Mouse (Mus musculus) MEL (cell line): ENCODE measurements around the gene Myo9b. TPM values are rescaled to one million over a fixed set of nuclear protein-coding genes. Genes with fewer than 3 reads are reported as not detected.
A peak's percentile ranks its signal among the peaks of the same experiment; 100 is the strongest.

Experiments used
- DNase-seq: peaks from one replicate; pipeline ENCODE4 v3.0.0; 2011; ENCODE audit warnings: low read depth, low spot score
- H3K27ac ChIP-seq: 2 replicates; pipeline ENCODE4 v1.5.1; 2012; ENCODE audit warnings: low read depth, mild to moderate bottlenecking, control low read depth, low read length, moderate library complexity; ENCODE audit not compliant: control insufficient read depth
- H3K27me3 ChIP-seq, 2 experiments: fragments of 150-350 bp in 1 of 2; sonication (generic) in 1 of 2; 2 replicates each; pipeline ENCODE4 v1.6.1; 2012; ENCODE audit warnings: low read length in 2 of 2, mild to moderate bottlenecking in 2 of 2, improper control_type of control experiment in 1 of 2, moderate library complexity in 1 of 2; ENCODE audit not compliant: insufficient read depth in 2 of 2, control insufficient read depth in 1 of 2
- H3K36me3 ChIP-seq, 2 experiments: 2 replicates each; pipeline ENCODE4 v1.6.1; 2012 to 2014; ENCODE audit warnings: low read length in 2 of 2, improper control_type of control experiment in 1 of 2, inconsistent platforms in 1 of 2, mild to moderate bottlenecking in 1 of 2; ENCODE audit not compliant: insufficient read depth in 2 of 2, control insufficient read depth in 1 of 2
- H3K4me1 ChIP-seq, 2 experiments: fragments of 150-350 bp in 1 of 2; sonication (generic) in 1 of 2; 2 replicates each; pipeline ENCODE4 v1.6.1; 2012; ENCODE audit warnings: low read length in 2 of 2, improper control_type of control experiment in 1 of 2, mild to moderate bottlenecking in 1 of 2; ENCODE audit not compliant: insufficient read depth in 2 of 2, control insufficient read depth in 1 of 2
- H3K4me3 ChIP-seq, 2 experiments: fragments of 150-350 bp in 1 of 2; sonication (generic) in 1 of 2; 2 replicates each; pipeline ENCODE4 v1.5.1; 2012; ENCODE audit warnings: low read depth in 2 of 2, low read length in 2 of 2, mild to moderate bottlenecking in 2 of 2, moderate library complexity in 2 of 2, control low read depth in 1 of 2, improper control_type of control experiment in 1 of 2; ENCODE audit not compliant: control insufficient read depth in 1 of 2, insufficient read depth in 1 of 2
- H3K79me2 ChIP-seq: 2 replicates; pipeline ENCODE4 v1.6.1; 2012; ENCODE audit warnings: mild to moderate bottlenecking, low read length, moderate library complexity; ENCODE audit not compliant: control insufficient read depth, poor library complexity, insufficient read depth
- H3K9ac ChIP-seq: 2 replicates; pipeline ENCODE4 v1.6.1; 2012; ENCODE audit warnings: low read depth, mild to moderate bottlenecking, control low read depth, low read length, moderate library complexity; ENCODE audit not compliant: control insufficient read depth, poor library complexity, severe bottlenecking
- H3K9me3 ChIP-seq: fragments of 150-350 bp; sonication (generic); replicated peaks from 2 replicates; pipeline ENCODE4 v1.6.1; 2012; ENCODE audit warnings: mild to moderate bottlenecking, low read length, improper control_type of control experiment, moderate library complexity; ENCODE audit not compliant: insufficient read depth
- BHLHE40 ChIP-seq: IDR thresholded peaks from 2 replicates; pipeline ENCODE4 v1.6.1; 2012; ENCODE audit warnings: low read depth, mild to moderate bottlenecking, inconsistent platforms, low read length, improper control_type of control experiment, borderline replicate concordance
- CHD1 ChIP-seq: IDR thresholded peaks from 2 replicates; pipeline ENCODE4 v1.6.1; 2012; ENCODE audit warnings: low read depth, mild to moderate bottlenecking, inconsistent platforms, low read length, improper control_type of control experiment
- CHD2 ChIP-seq: IDR thresholded peaks from 2 replicates; pipeline ENCODE4 v1.6.1; 2011; ENCODE audit warnings: low read length, improper control_type of control experiment
- CTCF ChIP-seq, 3 experiments: IDR thresholded peaks in 2 of 3; conservative IDR thresholded peaks in 1 of 3; 2 replicates each; pipeline ENCODE4 v1.5.1; 2011 to 2012; ENCODE audit warnings: low read length in 3 of 3, low read depth in 2 of 3, mild to moderate bottlenecking in 2 of 3, improper control_type of control experiment in 1 of 3, inconsistent platforms in 1 of 3, mixed read lengths in 1 of 3, moderate library complexity in 1 of 3; ENCODE audit not compliant: control insufficient read depth in 1 of 3, insufficient read depth in 1 of 3, poor library complexity in 1 of 3, severe bottlenecking in 1 of 3
- ELF1 ChIP-seq: IDR thresholded peaks from 2 replicates; pipeline ENCODE4 v1.6.1; 2014; ENCODE audit warnings: low read depth, mild to moderate bottlenecking, inconsistent platforms, low read length, improper control_type of control experiment, moderate library complexity
- EP300 ChIP-seq, 2 experiments: IDR thresholded peaks; 2 replicates each; pipeline ENCODE4 v1.6.1; 2011; ENCODE audit warnings: improper control_type of control experiment in 2 of 2, low read length in 2 of 2, low read depth in 1 of 2, mild to moderate bottlenecking in 1 of 2
- ETS1 ChIP-seq: IDR thresholded peaks from 2 replicates; pipeline ENCODE4 v1.6.1; 2012; ENCODE audit warnings: low read depth, mild to moderate bottlenecking, inconsistent platforms, low read length, improper control_type of control experiment, moderate library complexity
- MAFK ChIP-seq: IDR thresholded peaks from 2 replicates; pipeline ENCODE4 v1.6.1; 2011; ENCODE audit warnings: low read depth, mild to moderate bottlenecking, low read length, improper control_type of control experiment, borderline replicate concordance
- MAX ChIP-seq: IDR thresholded peaks from 2 replicates; pipeline ENCODE4 v1.6.1; 2011; ENCODE audit warnings: low read length, improper control_type of control experiment
- MYB ChIP-seq: IDR thresholded peaks from 2 replicates; pipeline ENCODE4 v1.6.1; 2011; ENCODE audit warnings: mild to moderate bottlenecking, low read depth, low read length, improper control_type of control experiment
- NRF1 ChIP-seq: IDR thresholded peaks from 2 replicates; pipeline ENCODE4 v1.6.1; 2014; ENCODE audit warnings: low read depth, mild to moderate bottlenecking, inconsistent platforms, low read length, improper control_type of control experiment, moderate library complexity; ENCODE audit not compliant: poor library complexity, insufficient read depth, severe bottlenecking
- POLR2A ChIP-seq, 2 experiments: IDR thresholded peaks; 2 replicates each; pipeline ENCODE4 v1.6.1; 2011 to 2012; ENCODE audit warnings: low read length in 2 of 2, mild to moderate bottlenecking in 2 of 2, control low read depth in 1 of 2, improper control_type of control experiment in 1 of 2, low read depth in 1 of 2, moderate library complexity in 1 of 2; ENCODE audit not compliant: control insufficient read depth in 1 of 2, insufficient read depth in 1 of 2, poor library complexity in 1 of 2
- POLR2AphosphoS2 ChIP-seq: IDR thresholded peaks from 2 replicates; pipeline ENCODE4 v1.6.1; 2011; ENCODE audit warnings: low read length, improper control_type of control experiment
- RAD21 ChIP-seq: IDR thresholded peaks from 2 replicates; pipeline ENCODE4 v1.6.1; 2011; ENCODE audit warnings: mild to moderate bottlenecking, low read depth, low read length, improper control_type of control experiment
- RCOR1 ChIP-seq: IDR thresholded peaks from 2 replicates; pipeline ENCODE4 v1.6.1; 2012; ENCODE audit warnings: low read depth, mild to moderate bottlenecking, inconsistent platforms, low read length, improper control_type of control experiment
- SIN3A ChIP-seq: IDR thresholded peaks from 2 replicates; pipeline ENCODE4 v1.6.1; 2012; ENCODE audit warnings: low read length, improper control_type of control experiment, inconsistent platforms
- SMC3 ChIP-seq: IDR thresholded peaks from 2 replicates; pipeline ENCODE4 v1.6.1; 2011; ENCODE audit warnings: low read depth, low read length, improper control_type of control experiment
- TBP ChIP-seq: IDR thresholded peaks from 2 replicates; pipeline ENCODE4 v1.8.0; 2011; ENCODE audit warnings: low read depth, low read length, improper control_type of control experiment
- polyA plus RNA-seq, 2 experiments: library from polyadenylated mRNA; stranded (reverse) in 1 of 2; unstranded in 1 of 2; fragments of >175 nt in 1 of 2; fragments of >200 nt in 1 of 2; gene quantifications; 2 replicates each; pipeline versions ENCODE4 v1.2.1 to v1.2.4; 2012; ENCODE audit warnings: low replicate concordance in 2 of 2, low read depth in 1 of 2; ENCODE audit not compliant: insufficient read length in 2 of 2, insufficient read depth in 1 of 2, missing spikeins in 1 of 2
- total RNA-seq: library from RNA; depleted of rRNA; stranded (reverse); fragments of 300-350 nt; gene quantifications from 2 replicates; pipeline ENCODE4 v1.2.3, GENCODE M21; 2012

Myo9b gene
- total and polyA plus RNA-seq, 3 experiments: 35.8 to 54.8 (median 52.3) TPM

GRCm38 (mm10) chr8:71288441-71288949 is 16.0 kb downstream of the Myo9b start:
- no peak overlapping the region for H3K4me3 ChIP-seq
- peak; percentile 17 for TF ChIP-seq RAD21
- no peak for TF ChIP-seq SIN3A
- no peak for TF ChIP-seq BHLHE40
- no peak for TF ChIP-seq CHD2
- no peak for TF ChIP-seq POLR2AphosphoS2
- TF ChIP-seq MAFK: no peak
- TF ChIP-seq MAX: no peak
- no peak for TF ChIP-seq RCOR1
- peak; percentile 38 to 65 (median 51) for TF ChIP-seq CTCF (IDR thresholded peaks at IDR 0.05 in 2 of 3, conservative IDR thresholded peaks at IDR 0.05 in 1 of 3; ENCODE audit: control insufficient read depth in 1 of 3, insufficient read depth in 1 of 3, low read depth in 2 of 3, low read length in 3 of 3, poor library complexity in 1 of 3, severe bottlenecking in 1 of 3)
- peak; percentile 36 for TF ChIP-seq SMC3
- TF ChIP-seq ETS1: no peak
- TF ChIP-seq NRF1: no peak

GRCm38 (mm10) chr8:71289098-71289497 is 16.6 kb downstream of the Myo9b start:
- Histone ChIP-seq H3K9ac (no peak overlapping the region), H3K4me1 (no peaks in the 10 kb centered on the region), H3K4me3 (no peak overlapping the region), H3K79me2 (peaks cover 17% of the 10 kb centered on the region), H3K9me3 (no peaks in the 10 kb centered on the region), H3K27ac (no peak overlapping the region), H3K36me3 (peaks cover 0 to 2% of the 10 kb centered on the region in 2 experiments; a peak in 2 of 4 replicates), H3K27me3 (no peaks in the 10 kb centered on the region)
- TF ChIP-seq TBP: no peak
- no peak for TF ChIP-seq ELF1
- TF ChIP-seq CHD1: no peak
- no peak for TF ChIP-seq POLR2A (IDR thresholded peaks at IDR 0.05; ENCODE audit: control insufficient read depth in 1 of 2, insufficient read depth in 1 of 2, low read depth in 1 of 2, low read length in 2 of 2, poor library complexity in 1 of 2)
- no peak for TF ChIP-seq MYB
- no peak for TF ChIP-seq EP300 (IDR thresholded peaks at IDR 0.05; ENCODE audit: low read depth in 1 of 2, low read length in 2 of 2)
- no peak for DNase-seq

More at GRCm38 (mm10) chr8:71288441-71288949, 16.0 kb downstream of the Myo9b start:
- H3K36me3 ChIP-seq: peaks cover 0 to 3% of the 10 kb centered on the region in 2 experiments; a peak in 2 of 4 replicates
- no peaks in the 10 kb centered on the region for H3K9me3 ChIP-seq
- no peak overlapping the region for H3K9ac ChIP-seq
- H3K4me1 ChIP-seq: no peaks in the 10 kb centered on the region
- DNase-seq: peak; percentile 35
- H3K79me2 ChIP-seq: peaks cover 20% of the 10 kb centered on the region
- no peak overlapping the region for H3K27ac ChIP-seq
- no peaks in the 10 kb centered on the region for H3K27me3 ChIP-seq
